Mouse (Mus musculus): ENCODE data around the gene Ubxn7. TPM values are rescaled to one million over a fixed set of nuclear protein-coding genes. Genes with fewer than 3 reads are reported as not detected.

The Ubxn7 gene
- polyA plus RNA-seq, 1 experiment from 2014 or later: 22.4 TPM

DNA sequence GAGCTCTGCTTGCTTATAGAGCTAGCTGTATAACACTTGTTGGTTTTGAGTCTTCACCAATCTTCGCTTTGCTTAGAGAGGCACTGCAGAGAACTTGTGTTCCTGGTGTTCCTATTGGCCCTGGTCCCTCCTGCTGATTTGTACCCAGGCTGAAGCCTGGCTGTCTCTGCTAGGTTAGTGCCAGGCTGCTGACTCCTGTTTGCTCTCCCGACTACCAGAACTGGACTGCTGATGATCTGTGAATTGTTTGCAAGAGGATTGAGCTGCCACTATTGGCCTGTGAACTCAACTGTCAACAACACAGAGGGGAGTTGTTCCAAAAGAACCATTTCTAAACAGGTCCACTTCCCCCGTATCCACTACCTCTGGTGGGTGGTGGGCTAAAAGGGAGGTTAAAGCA is 109.4 kb downstream of the Ubxn7 start:
- no peaks in the 10 kb centered on the region for H3K9me3 ChIP-seq

More for the DNA sequence above, 109.4 kb downstream of the Ubxn7 start:
- Histone ChIP-seq H3K27ac (replicated peaks) (no peak overlapping the region), H3K9ac (no peak overlapping the region), H3K36me3 (0 out of 2 replicates have a peak, but pooled peaks cover 4% of the 10 kb centered on the region), H3K4me2 (no peak overlapping the region), H3K27me3 (no peaks in the 10 kb centered on the region), H3K4me1 (replicated peaks) (no peaks in the 10 kb centered on the region), H3K4me3 (no peak overlapping the region)
- no peak for ATAC-seq (ENCODE audit: low read depth)
- WGBS: 93% methylated on average over 3 of the region's 3 CpGs

Other genes with a start within 250 kb of the Ubxn7 start
- 106 and 125 TPM in 2 replicates for gene Pigx, start 232.5 kb upstream of the Ubxn7 start, polyA plus RNA-seq (2015; fragmentation: Nextera tagmentation; extraction: Ambion mirVana)
- gene Cep19, start 232.5 kb upstream of the Ubxn7 start, polyA plus RNA-seq (2015; fragmentation: Nextera tagmentation; extraction: Ambion mirVana): 48.7 and 51.2 TPM in 2 replicates
- 8.1 and 9.9 TPM in 2 replicates for gene Nrros, start 166.7 kb upstream of the Ubxn7 start, polyA plus RNA-seq (2015; fragmentation: Nextera tagmentation; extraction: Ambion mirVana)
- not detected in 2 replicates for gene Bex6, start 152.4 kb upstream of the Ubxn7 start, polyA plus RNA-seq (2015; fragmentation: Nextera tagmentation; extraction: Ambion mirVana)
- gene Fbxo45, start 85.1 kb upstream of the Ubxn7 start, polyA plus RNA-seq (2015; fragmentation: Nextera tagmentation; extraction: Ambion mirVana): 15.8 and 18.4 TPM in 2 replicates
- gene Wdr53, start 85.0 kb upstream of the Ubxn7 start, polyA plus RNA-seq (2015; fragmentation: Nextera tagmentation; extraction: Ambion mirVana): 16.4 and 17.1 TPM in 2 replicates
- 0.28 TPM in 1 of 2 replicates, not detected in the other for gene Smco1, start 60.8 kb upstream of the Ubxn7 start, polyA plus RNA-seq (2015; fragmentation: Nextera tagmentation; extraction: Ambion mirVana)
- gene Rnf168, start 54.8 kb upstream of the Ubxn7 start, polyA plus RNA-seq (2015; fragmentation: Nextera tagmentation; extraction: Ambion mirVana): 25.3 and 27.3 TPM in 2 replicates
- gene Tm4sf19, start 68.2 kb downstream of the Ubxn7 start, polyA plus RNA-seq (2015; fragmentation: Nextera tagmentation; extraction: Ambion mirVana): not detected in 2 replicates
- 33.2 and 40.3 TPM in 2 replicates for gene Tctex1d2, start 87.4 kb downstream of the Ubxn7 start, polyA plus RNA-seq (2015; fragmentation: Nextera tagmentation; extraction: Ambion mirVana)
- gene Pcyt1a, start 98.7 kb downstream of the Ubxn7 start, polyA plus RNA-seq (2015; fragmentation: Nextera tagmentation; extraction: Ambion mirVana): 42.1 and 49.7 TPM in 2 replicates
- gene Slc51a, start 155.6 kb downstream of the Ubxn7 start, polyA plus RNA-seq (2015; fragmentation: Nextera tagmentation; extraction: Ambion mirVana): 0.17 TPM in 1 of 2 replicates, not detected in the other
- gene Zdhhc19, start 164.0 kb downstream of the Ubxn7 start, polyA plus RNA-seq (2015; fragmentation: Nextera tagmentation; extraction: Ambion mirVana): not detected in 2 replicates